Mouse (Mus musculus): ENCODE results near the gene Galnt7.

The Galnt7 gene

DNA sequence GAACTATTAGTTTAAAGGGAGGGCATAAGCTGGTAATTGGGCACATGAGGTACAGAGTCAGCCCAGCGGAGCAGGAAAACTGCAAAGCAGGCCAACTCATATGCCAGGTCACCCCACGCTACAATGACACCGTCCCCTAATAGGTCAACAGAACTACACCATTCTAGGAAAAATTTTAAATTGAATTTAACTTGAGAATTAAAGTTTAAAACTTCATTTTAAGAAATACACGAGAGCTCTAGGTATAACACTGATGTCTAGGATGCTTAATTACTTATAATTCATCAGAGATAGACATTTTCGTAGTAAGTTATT lies 67.7 kb downstream of the Galnt7 start:
- DNase-seq (ENCODE audit: low spot score) = no peak

DNA sequence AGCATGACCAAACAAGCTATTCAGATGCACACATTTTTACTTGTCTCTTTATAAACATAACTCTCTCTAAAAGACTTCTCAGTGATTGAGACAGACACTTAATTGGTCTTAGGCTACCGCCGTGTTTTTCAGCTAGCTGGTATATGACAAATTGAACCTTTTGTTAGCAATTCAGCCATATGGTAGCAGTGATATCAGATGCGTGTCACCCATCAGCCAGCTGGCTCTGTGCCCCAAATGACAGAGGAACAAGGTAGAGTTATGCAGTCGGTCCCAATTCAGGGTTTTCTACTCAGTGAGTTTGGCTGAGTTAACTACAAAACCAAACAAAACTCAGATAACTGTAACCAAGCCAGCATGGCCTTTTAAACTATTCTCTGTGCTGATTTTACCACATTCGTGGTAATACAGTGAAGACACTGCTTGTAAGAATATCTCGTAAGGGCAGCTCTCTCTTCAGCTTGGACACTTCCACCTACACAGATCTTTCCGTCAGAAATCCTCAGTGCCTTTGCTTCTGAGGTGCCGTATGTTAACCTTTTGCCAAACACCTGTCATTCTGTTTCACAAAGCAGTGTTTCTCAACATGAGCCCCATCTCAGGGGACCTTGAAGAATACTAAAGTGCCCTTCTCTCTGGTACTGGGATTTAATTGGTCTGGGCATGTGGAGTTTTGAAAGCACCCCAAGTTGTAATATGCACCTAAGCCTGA lies 68.3 kb downstream of the Galnt7 start:
- no peak for DNase-seq (ENCODE audit: low spot score)

DNA sequence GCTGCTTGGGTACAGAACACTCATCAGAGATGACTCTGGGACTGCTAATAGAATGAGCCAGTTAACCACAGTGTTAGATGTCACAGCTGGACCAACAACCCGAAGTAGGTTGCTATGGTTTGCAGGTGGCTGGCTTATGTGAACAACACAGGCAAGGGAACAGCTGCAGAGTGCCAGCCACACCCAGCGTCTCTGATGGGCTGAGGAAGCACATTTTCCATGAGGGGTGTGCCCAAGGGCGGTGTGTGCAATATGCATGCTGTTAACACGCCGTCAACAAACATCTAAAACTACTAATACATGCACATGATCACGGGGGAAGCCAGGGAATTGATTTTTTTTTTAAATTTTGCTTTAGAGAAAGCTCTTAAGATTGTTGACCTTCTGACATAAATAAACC lies 73.0 kb downstream of the Galnt7 start:
- DNase-seq (ENCODE audit: low spot score) = no peak

DNA sequence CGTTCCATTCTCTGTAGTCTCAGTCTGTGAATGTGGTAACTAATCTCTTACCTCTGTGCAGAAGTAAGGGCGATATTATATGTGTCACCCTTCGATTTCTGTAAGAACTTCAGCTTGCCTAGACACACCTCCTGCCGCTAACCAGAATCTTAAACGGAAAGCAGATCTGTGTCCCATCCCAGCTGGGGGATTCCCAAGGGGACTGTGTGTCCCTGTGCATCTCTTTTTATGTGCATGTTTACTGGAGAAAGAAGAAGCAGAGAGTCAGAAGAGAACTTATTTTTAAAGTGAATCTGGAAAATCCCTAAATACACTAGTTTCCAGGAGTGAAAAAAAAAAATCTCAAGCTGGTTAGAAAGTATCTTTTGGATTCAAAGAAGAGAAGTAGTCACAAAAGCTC lies 75.5 kb downstream of the Galnt7 start:
- no peak for DNase-seq (ENCODE audit: low spot score)

DNA sequence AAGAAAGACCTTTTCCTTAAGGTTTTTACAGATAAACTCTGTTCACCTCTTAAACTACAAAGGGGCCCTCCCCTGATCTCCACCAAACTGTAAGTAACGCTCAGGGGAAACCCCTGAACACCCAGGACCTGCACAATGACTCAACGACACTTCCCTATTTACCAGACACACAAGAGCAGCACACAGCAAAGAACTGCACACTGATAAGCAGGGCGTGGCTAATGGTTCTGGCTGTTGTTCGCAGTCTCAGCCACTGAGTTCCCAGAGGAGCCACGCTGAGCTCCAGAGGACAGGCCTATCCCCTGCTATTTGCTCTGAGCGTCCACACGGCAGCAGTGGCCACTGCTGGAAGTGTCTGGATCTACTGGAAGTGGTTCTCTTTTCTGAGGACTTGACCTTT lies 76.6 kb downstream of the Galnt7 start:
- DNase-seq (ENCODE audit: low spot score) = peak; percentile 46

DNA sequence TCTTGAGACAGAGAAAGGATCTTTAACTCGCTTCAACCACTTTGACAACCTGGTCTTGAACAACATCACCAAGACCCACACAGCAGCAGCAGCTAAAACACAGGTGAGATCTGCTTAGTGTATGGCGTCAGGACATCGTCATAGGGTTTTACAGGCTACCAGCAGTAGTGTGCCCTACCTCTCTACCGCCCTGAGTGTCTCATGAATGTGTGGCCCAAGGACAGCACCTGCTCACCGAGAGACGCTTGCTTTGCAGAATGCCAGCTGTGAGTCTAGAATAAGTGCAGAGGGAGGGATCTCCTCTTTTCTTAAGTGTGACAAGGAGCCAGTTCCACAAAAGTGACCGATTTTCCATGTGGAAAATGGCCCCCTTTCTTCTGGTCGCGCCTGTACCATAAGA lies 77.5 kb downstream of the Galnt7 start:
- DNase-seq (ENCODE audit: low spot score) = no peak

DNA sequence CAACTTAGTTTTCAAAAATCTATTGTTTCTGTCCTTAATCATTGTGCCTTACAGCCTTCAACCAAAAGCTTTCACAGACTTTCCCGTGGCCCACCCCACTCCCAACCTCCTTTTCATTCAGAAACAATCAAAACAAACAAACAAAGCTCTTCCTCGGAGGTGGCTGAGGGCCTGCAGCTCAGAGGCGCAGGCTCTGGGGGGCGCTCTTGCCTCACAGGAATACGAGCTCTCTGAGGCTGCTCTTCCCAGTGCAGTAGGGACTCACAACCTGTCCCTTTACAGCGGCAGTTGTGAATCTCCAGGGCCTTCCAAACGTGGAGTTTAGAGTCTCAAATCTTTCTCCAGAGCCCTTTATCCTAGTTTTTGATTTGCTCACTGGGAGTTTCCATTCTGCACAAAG lies 78.4 kb downstream of the Galnt7 start:
- DNase-seq (ENCODE audit: low spot score) = peak; percentile 20

DNA sequence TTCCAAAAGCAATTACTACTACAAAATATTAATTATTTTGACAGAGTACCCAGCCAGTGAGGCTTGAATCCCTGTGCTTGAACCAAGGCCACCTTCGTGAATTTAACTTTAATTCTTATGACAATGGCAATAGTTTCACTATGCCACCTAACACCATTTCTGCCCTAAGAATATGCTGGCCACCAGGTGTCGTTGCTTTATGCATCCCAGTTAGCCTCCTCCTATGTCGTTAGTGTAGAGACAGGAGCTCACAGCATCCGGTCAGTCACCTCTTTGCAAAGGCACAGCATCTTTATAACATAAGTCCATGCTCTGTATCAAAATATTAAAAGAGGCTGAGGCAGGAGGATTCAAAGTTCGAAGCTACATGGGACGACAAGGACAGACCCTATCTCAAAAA lies 79.0 kb downstream of the Galnt7 start:
- no peak for DNase-seq (ENCODE audit: low spot score)

DNA sequence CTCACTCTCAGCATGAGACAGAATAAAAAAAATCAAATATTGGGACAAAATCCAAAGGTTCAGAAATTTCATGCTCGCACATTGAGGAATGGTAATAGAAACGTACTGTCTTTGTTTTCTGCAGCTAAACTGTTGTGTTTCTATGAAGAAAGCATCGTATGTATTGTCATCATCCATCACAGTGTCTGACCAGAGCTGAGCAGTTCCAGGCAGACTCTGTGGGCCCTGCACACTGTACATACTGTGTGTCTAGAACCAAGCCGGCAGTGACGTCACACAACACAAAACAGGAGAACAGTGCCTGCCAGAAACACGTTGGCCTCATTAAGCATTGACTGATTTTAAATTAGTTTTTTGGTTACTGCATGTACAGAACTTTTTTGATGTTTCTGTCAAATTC lies 82.9 kb downstream of the Galnt7 start:
- DNase-seq (ENCODE audit: low spot score) = no peak

DNA sequence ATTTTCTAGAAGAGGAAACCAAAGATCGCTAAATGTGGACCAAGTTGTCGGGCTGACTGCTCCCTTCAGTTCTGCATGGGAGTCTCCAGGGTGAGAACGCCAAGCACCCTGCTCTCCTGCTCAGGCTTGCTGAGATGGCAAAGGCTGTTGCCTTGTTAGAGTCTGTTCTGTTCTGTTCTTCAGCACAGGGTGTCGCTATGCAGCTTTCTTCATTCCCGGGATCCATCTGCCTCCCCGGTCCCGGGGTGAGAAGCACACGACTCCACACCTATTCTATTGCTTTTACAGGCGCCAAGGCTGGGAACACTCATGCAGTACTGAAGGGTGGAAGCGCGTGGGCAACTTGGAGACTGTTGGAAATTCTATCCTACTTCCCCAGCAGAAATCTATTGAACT lies 83.4 kb downstream of the Galnt7 start:
- DNase-seq (ENCODE audit: low spot score) = no peak

DNA sequence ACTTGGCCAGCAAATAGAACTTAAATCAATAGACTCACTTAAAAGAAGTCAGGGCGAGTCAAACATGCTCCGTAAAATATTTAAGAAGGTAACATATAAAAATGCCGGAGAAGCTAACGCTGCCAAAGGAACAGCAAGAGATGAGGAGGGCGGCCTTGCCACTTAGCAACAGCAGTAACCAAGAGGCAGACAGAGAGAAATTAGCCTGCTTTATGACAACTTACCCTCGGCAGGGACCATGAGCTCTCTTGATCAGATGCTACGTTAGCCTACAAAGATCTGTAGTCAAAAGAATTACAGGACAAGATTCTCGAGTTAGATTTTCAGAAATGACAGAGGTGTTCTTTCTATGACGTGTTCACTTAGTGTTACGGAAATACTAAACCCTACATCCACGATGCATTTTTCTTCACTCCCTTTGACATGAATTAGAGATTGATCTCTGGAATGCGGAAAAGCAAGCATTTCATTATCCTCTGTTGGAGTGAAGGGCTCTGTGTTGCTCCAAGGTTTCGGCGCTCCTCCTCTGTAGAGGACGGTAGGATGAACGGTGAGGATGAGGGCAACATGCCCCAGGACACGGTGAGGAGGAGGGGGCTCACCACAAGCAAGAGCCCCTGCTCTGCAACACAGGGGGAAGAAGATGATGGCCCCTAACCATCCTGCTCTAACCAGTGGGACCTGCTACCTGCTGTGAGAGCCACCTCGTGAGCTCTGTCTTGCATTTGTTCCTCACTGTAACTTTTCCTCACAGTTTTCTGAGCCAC lies 84.0 kb downstream of the Galnt7 start:
- DNase-seq (ENCODE audit: low spot score) = no peak

DNA sequence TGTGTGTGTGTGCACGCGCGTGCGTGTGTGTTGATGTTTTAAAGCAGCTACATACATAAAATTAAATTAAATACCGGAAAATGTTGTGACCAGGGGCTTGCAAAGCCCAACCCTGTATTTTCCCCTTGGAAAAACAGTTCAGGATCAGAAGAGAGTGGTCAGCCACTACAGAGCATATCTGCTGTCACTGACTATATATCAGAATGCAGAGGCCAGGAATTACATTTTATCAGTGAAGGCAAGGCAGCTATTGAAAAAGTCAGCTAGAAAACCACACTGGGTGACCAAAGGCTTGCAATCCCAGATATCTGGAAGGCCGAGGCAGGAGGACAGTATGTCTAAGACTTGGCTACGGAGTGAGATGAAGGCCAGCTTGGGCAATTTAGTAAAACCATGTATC lies 84.8 kb downstream of the Galnt7 start:
- no peak for DNase-seq (ENCODE audit: low spot score)

DNA sequence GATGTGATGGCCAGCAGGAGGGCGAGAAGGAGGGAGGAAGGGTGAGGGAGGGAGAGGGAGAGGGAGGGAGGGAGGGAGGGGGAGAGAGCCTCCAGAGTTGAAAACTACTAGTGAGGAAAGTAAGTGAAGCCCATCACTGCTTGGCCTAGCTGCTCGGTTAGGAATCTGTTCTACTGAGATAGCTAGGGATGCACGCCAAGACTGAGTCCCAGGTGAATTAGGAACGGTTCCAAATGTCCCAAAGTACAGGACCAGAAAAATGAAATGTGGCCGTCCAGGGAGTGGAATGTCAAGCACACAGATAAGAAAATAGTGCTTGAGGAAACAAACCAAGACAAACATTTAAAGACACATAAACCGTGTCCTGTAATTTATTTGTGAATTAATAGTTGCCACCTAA lies 87.8 kb downstream of the Galnt7 start:
- DNase-seq (ENCODE audit: low spot score) = no peak

DNA sequence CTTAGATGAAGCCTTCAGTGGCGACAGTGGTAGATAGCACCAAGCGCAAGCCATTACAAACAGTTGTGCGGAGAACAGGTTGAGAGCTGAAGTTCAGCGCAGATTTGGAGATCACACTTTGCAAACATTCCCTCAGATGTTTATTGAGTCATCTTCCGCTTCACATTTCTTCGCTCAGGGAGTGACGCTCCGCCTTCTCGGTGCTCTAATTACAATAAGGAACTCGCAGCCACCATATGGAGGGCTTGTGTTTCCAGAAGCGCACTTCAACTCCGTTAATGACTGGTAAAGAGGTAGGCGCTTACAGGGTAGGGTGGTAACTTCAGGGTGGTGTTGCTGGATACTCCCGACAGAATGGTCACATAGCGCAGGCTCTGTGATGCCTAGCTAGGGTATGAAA lies 89.1 kb downstream of the Galnt7 start:
- no peak for DNase-seq (ENCODE audit: low spot score)

DNA sequence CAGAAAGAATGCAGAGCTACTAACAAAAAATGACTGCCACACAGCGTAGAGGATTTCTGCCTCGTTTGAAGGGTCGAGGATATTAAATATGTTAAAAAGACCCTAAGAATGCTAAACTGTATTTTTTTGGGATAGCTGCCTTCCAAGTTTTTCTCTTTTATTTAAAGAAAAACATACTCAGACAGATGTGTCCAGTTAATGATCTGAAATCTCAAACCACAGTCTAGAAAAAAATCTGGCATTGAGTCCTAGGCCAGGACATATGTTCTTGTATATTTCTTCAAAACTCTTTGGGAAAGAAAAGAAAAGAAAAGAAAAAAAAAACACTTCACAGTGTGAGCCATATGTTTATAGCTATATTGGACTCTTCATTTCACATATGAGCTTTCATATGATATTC lies 90.1 kb downstream of the Galnt7 start:
- DNase-seq (ENCODE audit: low spot score) = no peak

DNA sequence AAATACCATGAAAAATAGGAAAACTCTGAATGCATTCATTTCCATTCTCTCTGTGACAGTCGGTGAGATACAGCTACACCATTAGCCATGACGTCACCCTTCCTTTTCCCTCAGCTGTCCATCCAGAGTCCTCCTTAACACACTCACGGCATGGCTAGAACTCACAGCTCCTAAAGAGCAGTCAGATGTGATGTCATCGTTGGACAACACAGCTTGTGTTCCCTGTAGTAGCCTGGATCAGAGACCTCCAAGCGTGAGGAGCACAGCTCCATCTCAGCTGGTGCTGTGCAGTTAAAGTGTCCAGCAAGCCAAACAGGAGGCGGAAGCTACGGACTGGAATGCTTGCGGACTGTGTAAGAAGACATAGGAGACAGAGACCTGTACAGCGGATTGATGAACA lies 91.9 kb downstream of the Galnt7 start:
- no peak for DNase-seq (ENCODE audit: low spot score)

DNA sequence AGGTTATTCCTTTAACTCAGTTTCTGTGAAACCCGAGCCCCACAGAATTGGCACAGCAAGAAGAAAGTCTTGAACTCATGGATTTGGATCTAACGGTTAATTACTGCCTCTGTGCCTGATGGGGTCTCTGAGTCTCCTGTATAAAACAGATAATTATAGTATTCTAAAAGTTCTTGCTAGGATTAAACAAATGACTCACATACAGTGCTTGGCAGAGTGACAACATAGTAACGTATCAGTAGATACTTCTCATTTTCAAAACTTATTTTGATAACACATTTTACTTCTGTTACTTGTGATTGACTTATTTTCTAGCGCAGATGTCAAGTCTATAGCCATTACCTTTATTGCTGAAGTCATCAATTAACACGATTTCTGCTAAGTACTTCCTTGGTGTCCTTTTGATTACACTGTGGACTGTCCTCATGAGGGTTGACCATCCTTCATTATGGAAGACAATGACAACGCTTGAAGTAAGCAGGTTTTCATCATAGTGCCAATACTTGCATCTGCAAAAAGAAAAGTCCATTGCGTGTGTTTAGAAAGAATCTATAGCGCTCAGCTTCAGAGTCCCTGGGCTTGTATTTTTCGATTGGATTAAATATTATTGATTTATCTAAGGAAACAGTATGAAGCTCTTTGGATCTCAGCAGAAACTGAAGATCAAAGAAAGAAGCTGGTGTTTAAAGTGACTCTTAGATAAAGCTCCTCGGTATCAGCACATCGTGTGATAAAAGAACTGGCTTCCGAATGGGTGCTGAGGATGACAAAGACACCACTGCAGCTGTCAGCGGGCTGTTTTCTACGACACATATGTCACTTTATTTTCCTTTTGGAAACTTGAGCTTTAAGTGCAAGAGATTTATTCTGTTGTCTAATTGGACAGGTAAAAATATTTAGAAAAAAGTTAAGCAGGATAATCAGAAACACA lies 100.5 kb downstream of the Galnt7 start:
- no peak for DNase-seq (ENCODE audit: low spot score)

DNA sequence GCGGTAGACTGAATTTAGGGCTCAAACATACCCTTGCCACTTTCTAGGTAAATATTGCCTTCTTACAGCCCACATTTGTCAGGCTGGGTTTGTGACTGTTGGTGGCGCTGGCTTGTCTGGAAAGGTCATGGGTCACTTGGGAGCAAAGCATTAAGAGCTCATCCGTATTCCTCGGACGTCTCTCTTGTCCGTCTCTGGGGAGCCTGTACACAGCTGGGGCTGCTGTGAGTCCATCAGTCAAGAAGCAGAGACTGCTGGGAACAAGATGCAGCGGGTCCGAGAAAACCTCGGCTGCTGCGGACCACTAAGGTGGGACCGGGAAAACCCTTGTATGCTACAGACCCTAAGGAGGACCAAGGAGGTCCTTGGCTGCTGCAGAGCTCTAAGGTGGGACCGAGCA lies 105.3 kb downstream of the Galnt7 start:
- no peak for DNase-seq (ENCODE audit: low spot score)

DNA sequence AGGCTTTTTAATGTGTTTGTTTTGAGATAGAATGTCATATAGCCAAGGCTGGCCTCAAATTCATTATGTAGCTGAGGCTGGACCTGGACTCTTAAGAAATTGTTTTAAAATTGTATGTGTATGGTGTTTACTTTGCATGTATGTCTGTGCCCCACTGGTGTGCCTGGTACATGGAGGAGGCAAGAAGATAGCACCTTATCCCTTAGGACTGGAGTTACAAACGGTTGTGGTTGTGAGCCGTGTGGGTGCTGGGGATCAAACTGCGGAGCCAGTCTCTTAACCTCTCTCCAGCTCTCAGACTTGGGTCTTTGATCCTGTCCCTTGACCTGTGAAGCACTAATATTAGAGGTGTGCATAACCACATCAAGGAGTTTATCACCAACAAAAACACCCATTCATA lies 106.0 kb downstream of the Galnt7 start:
- no peak for DNase-seq (ENCODE audit: low spot score)

DNA sequence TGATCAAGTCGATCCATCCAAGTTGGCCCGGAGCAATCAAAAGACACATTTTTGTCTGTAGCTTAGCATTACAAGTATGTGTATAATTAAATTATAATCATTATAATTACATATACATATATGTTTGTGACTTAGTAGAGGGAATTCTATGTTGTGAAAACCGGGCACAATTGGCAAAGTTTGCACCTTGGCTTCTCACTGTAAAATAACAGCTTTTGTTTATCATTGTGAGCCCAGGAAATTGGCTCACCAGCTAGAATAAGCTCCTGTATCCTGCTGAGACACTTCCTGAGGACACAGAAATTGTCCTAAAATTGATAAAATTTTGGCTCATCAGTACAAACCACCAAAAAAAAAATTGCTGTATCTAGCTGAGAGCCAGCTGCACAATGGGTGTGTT lies 106.4 kb downstream of the Galnt7 start:
- DNase-seq (ENCODE audit: low spot score) = no peak

DNA sequence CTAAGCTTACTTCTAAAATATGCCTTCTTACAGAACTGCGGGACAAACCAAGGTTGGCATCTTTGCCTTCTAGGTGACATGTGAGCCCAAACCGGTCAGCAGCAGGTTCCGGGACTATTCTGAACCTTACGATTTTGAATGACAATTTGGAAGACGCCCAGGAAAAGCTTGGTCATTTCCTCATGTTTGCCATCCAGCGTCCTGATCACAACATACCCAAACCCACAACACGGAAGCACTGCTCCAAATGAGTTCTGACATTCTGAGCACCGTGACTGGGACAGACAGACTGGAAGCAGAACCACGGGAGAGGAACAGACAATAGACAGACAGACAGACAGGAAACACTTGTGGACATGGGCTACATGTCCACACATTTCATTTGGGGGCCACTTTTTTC lies 111.4 kb downstream of the Galnt7 start:
- DNase-seq (ENCODE audit: low spot score) = no peak

DNA sequence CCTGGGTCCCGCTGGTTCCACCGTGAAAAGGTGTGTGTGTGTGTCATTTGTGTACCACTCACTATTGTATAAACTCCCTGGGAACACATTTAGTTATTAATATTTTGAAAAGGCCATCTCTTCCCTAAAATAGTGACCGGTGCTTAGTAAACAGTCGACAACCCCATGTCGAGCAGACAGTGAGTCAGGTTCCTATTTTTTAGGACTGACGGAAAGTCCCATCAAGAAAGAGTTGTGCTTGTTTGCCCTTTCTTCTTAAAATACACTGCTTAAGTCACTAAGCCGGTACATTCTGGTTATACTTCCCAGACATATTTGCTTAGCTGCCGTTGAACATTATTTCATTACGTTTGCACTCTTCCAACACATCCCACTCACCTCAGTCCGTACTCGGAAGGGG lies 111.9 kb downstream of the Galnt7 start:
- DNase-seq (ENCODE audit: low spot score) = no peak
